Mouse (Mus musculus) midbrain, embryonic 12.5 days (tissue): ENCODE data around the gene Cst8. TPM values are rescaled to one million over a fixed set of nuclear protein-coding genes. Genes with fewer than 3 reads are reported as not detected.
A peak's percentile ranks its signal among the peaks of the same experiment; 100 is the strongest.
"Not testable (repeated sequence)": the region's sequence is repeated elsewhere in the genome, so short reads cannot be mapped to it uniquely, and the experiment has no call there.

Source experiments
- ATAC-seq: fragments of 200-750 bp; cut with Nextera tagmentation; 2 replicates; pipeline ENCODE4 v1.8.0; 2017; ENCODE audit warnings: low read depth, moderate TSS enrichment, moderate library complexity; ENCODE audit not compliant: low FRiP score
- H3K27ac ChIP-seq: fragments of 300-500 bp; sonication (generic); replicated peaks from 2 replicates; pipeline ENCODE4 v1.5.1; 2016; ENCODE audit warnings: mild to moderate bottlenecking
- H3K27me3 ChIP-seq: fragments of 300-500 bp; sonication (generic); 2 replicates; pipeline ENCODE4 v1.6.1; 2016; ENCODE audit warnings: mild to moderate bottlenecking
- H3K36me3 ChIP-seq: fragments of 300-500 bp; sonication (generic); 2 replicates; pipeline ENCODE4 v1.6.1; 2016
- H3K4me1 ChIP-seq: fragments of 300-500 bp; sonication (generic); 2 replicates; pipeline ENCODE4 v1.6.1; 2016
- H3K4me2 ChIP-seq: fragments of 300-500 bp; sonication (generic); replicated peaks from 2 replicates; pipeline ENCODE4 v1.6.1; 2016; ENCODE audit warnings: mild to moderate bottlenecking, moderate library complexity
- H3K4me3 ChIP-seq: fragments of 300-500 bp; sonication (generic); 2 replicates; pipeline ENCODE4 v1.5.1; 2016; ENCODE audit warnings: mild to moderate bottlenecking
- H3K9ac ChIP-seq: fragments of 300-500 bp; sonication (generic); replicated peaks from 2 replicates; pipeline ENCODE4 v1.6.1; 2016; ENCODE audit warnings: mild to moderate bottlenecking, moderate library complexity
- H3K9me3 ChIP-seq: fragments of 300-500 bp; sonication (generic); 2 replicates; pipeline ENCODE4 v1.6.1; 2016; ENCODE audit warnings: mild to moderate bottlenecking
- WGBS: fragments of 180-500 bp; shearing (Covaris S2); methylation state at CpG from one replicate; pipeline ENCODE4 v1.1.7; 2016; 5-methylcytosine and 5-hydroxymethylcytosine counted together
- polyA plus RNA-seq: library from polyadenylated mRNA; unstranded; fragments of >200 nt; fragmentation: Nextera tagmentation; extraction: Ambion mirVana; gene quantifications from 2 replicates; pipeline ENCODE4 v1.2.1, GENCODE M21; 2016

The Cst8 gene
- polyA plus RNA-seq: not detected in 2 replicates

- 93% methylated on average over 1 of the region's 1 CpGs for WGBS
- H3K4me1 ChIP-seq: no peaks in the 10 kb centered on the region
- ATAC-seq: no peak
These were observed at the start of gene Cst8 for GRCm38 (mm10) chr2:148798485-148798884. Gene Cst8, plus strand, starts transcription at chr2:148798785.

GRCm38 (mm10) chr2:148750058-148750457, 48.5 kb upstream of the Cst8 start, which contains the start of gene Cstl1:
Gene Cstl1, plus strand, starts transcription at chr2:148750358.
- no peaks in the 10 kb centered on the region for H3K9me3 ChIP-seq
- no peak within 1 kb of the TSS for H3K4me3 ChIP-seq
- no peaks in the 10 kb centered on the region for H3K27me3 ChIP-seq
- no peak for ATAC-seq
- no peaks in the 10 kb centered on the region for H3K36me3 ChIP-seq
- H3K4me1 ChIP-seq: no peaks in the 10 kb centered on the region
- no peak within 1 kb of the TSS for H3K9ac ChIP-seq
- H3K4me2 ChIP-seq: no peak within 1 kb of the TSS
- 71% methylated on average over 1 of the region's 1 CpGs for WGBS
- no peak within 1 kb of the TSS for H3K27ac ChIP-seq

More at GRCm38 (mm10) chr2:148798485-148798884, at the start of gene Cst8:
- no peaks in the 10 kb centered on the region for H3K9me3 ChIP-seq
- no peak within 1 kb of the TSS for H3K4me3 ChIP-seq
- no peak within 1 kb of the TSS for H3K4me2 ChIP-seq
- no peak within 1 kb of the TSS for H3K9ac ChIP-seq
- no peak within 1 kb of the TSS for H3K27ac ChIP-seq
- H3K36me3 ChIP-seq: no peaks in the 10 kb centered on the region
- no peaks in the 10 kb centered on the region for H3K27me3 ChIP-seq

GRCm38 (mm10) chr2:148751893-148752813, 46.4 kb upstream of the Cst8 start:
- no peaks in the 10 kb centered on the region for H3K27me3 ChIP-seq
- no peaks in the 10 kb centered on the region for H3K9me3 ChIP-seq
- H3K4me3 ChIP-seq: peak overlapping the region; percentile 32
- H3K4me1 ChIP-seq: no peaks in the 10 kb centered on the region
- no peaks in the 10 kb centered on the region for H3K36me3 ChIP-seq
- no peak overlapping the region for H3K9ac ChIP-seq
- ATAC-seq: peak; percentile 78
- H3K27ac ChIP-seq: no peak overlapping the region
- WGBS: 18% methylated on average over 15 of the region's 15 CpGs
- peak overlapping the region; percentile 53 for H3K4me2 ChIP-seq

- ATAC-seq: no peak
- 85% methylated on average over 1 of the region's 1 CpGs for WGBS
- H3K27me3 ChIP-seq: no peaks in the 10 kb centered on the region
- no peaks in the 10 kb centered on the region for H3K36me3 ChIP-seq
- H3K9me3 ChIP-seq: no peaks in the 10 kb centered on the region
- H3K27ac ChIP-seq: no peak overlapping the region
- no peak overlapping the region for H3K9ac ChIP-seq
- H3K4me2 ChIP-seq: no peak overlapping the region
- no peaks in the 10 kb centered on the region for H3K4me1 ChIP-seq
- no peak overlapping the region for H3K4me3 ChIP-seq
These were observed 44.2 kb upstream of the Cst8 start for GRCm38 (mm10) chr2:148754310-148754846.

GRCm38 (mm10) chr2:148763648-148764388, 34.8 kb upstream of the Cst8 start:
- 90% methylated on average over 1 of the region's 1 CpGs for WGBS
- H3K36me3 ChIP-seq: no peaks in the 10 kb centered on the region
- H3K4me3 ChIP-seq: no peak overlapping the region
- H3K27me3 ChIP-seq: no peaks in the 10 kb centered on the region
- no peak for ATAC-seq
- no peak overlapping the region for H3K27ac ChIP-seq
- no peaks in the 10 kb centered on the region for H3K9me3 ChIP-seq
- H3K4me1 ChIP-seq: no peaks in the 10 kb centered on the region
- no peak overlapping the region for H3K9ac ChIP-seq
- no peak overlapping the region for H3K4me2 ChIP-seq

GRCm38 (mm10) chr2:148771397-148771796, 27.2 kb upstream of the Cst8 start, which contains the start of gene Cst11:
Gene Cst11, minus strand, starts transcription at chr2:148771497.
- not testable (repeated sequence) for H3K4me2 ChIP-seq, H3K4me3 ChIP-seq, H3K27ac ChIP-seq, ATAC-seq, H3K27me3 ChIP-seq, H3K36me3 ChIP-seq, H3K9ac ChIP-seq, H3K9me3 ChIP-seq, H3K4me1 ChIP-seq
- 85% methylated on average over 4 of the region's 4 CpGs for WGBS

- Histone ChIP-seq H3K36me3 (no peaks in the 10 kb centered on the region), H3K4me3 (no peak within 1 kb of the TSS), H3K27ac (no peak within 1 kb of the TSS), H3K9ac (no peak within 1 kb of the TSS), H3K27me3 (no peaks in the 10 kb centered on the region), H3K4me1 (no peaks in the 10 kb centered on the region), H3K4me2 (no peak within 1 kb of the TSS), H3K9me3 (no peaks in the 10 kb centered on the region)
- ATAC-seq: 0 out of 2 replicates have a peak, but pooled peaks have one; percentile 23
- 10% methylated on average over 1 of the region's 1 CpGs for WGBS
These were observed 16.9 kb upstream of the Cst8 start, which contains the start of gene 8030411F24Rik for GRCm38 (mm10) chr2:148781709-148782108. Gene 8030411F24Rik, plus strand, starts transcription at chr2:148782009.

- no peak for ATAC-seq
- no peak within 1 kb of the TSS for H3K9ac ChIP-seq
- H3K4me3 ChIP-seq: no peak within 1 kb of the TSS
- H3K4me2 ChIP-seq: no peak within 1 kb of the TSS
- no peaks in the 10 kb centered on the region for H3K4me1 ChIP-seq
- H3K9me3 ChIP-seq: no peaks in the 10 kb centered on the region
- no peak within 1 kb of the TSS for H3K27ac ChIP-seq
- no peaks in the 10 kb centered on the region for H3K36me3 ChIP-seq
- 90% methylated on average over 6 of the region's 6 CpGs for WGBS
- no peaks in the 10 kb centered on the region for H3K27me3 ChIP-seq
These were observed 9.4 kb upstream of the Cst8 start, which contains the start of gene Cst12 for GRCm38 (mm10) chr2:148789142-148789541. Gene Cst12, plus strand, starts transcription at chr2:148789361.

- Histone ChIP-seq H3K9me3 (no peaks in the 10 kb centered on the region), H3K4me3 (no peak overlapping the region), H3K4me2 (no peak overlapping the region), H3K36me3 (no peaks in the 10 kb centered on the region), H3K27ac (no peak overlapping the region), H3K9ac (no peak overlapping the region), H3K4me1 (no peaks in the 10 kb centered on the region), H3K27me3 (no peaks in the 10 kb centered on the region)
- ATAC-seq: no peak
- WGBS: 76% methylated on average over 3 of the region's 3 CpGs
These were observed 2.9 kb downstream of the Cst8 start for GRCm38 (mm10) chr2:148801491-148801921.

GRCm38 (mm10) chr2:148806696-148807095, 8.1 kb downstream of the Cst8 start:
- no peak for ATAC-seq
- H3K4me1 ChIP-seq: no peaks in the 10 kb centered on the region
- 84% methylated on average over 6 of the region's 6 CpGs for WGBS
- H3K4me3 ChIP-seq: no peak overlapping the region
- H3K4me2 ChIP-seq: no peak overlapping the region
- H3K9ac ChIP-seq: no peak overlapping the region
- no peaks in the 10 kb centered on the region for H3K27me3 ChIP-seq
- no peaks in the 10 kb centered on the region for H3K36me3 ChIP-seq
- H3K9me3 ChIP-seq: no peaks in the 10 kb centered on the region
- no peak overlapping the region for H3K27ac ChIP-seq

- H3K4me2 ChIP-seq: no peak within 1 kb of the TSS
- ATAC-seq: no peak
- H3K27ac ChIP-seq: no peak within 1 kb of the TSS
These were observed 21.3 kb downstream of the Cst8 start, which contains the start of gene Cst13 for GRCm38 (mm10) chr2:148819909-148820308. Gene Cst13, plus strand, starts transcription at chr2:148820081.

More at GRCm38 (mm10) chr2:148819909-148820308, 21.3 kb downstream of the Cst8 start, which contains the start of gene Cst13:
- Histone ChIP-seq H3K4me1 (no peaks in the 10 kb centered on the region), H3K9ac (no peak within 1 kb of the TSS), H3K36me3 (no peaks in the 10 kb centered on the region), H3K9me3 (no peaks in the 10 kb centered on the region), H3K27me3 (no peaks in the 10 kb centered on the region), H3K4me3 (no peak within 1 kb of the TSS)
